In the genomic region with DNA sequence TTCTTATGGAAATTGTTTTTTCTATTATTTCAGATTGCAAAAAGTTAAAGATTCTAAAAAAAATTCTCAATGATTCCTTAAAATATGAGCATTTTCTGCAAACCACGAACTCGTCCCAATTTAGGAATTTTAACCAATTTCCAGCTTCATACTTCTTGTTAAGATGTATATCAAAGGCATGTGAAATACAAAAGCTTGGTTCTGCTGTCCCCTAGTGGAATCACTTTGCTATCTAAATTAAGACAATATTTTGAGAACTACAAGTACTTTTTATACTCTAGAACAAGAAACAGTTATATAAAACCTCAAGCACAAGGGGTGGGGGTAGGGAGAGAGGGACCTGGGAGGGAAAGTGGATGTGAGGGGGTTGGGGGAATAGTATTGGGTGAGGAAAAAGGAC, we compare ENCODE assay signal across 9 mouse cellular contexts. TPM values are rescaled to one million over a fixed set of nuclear protein-coding genes. Genes with fewer than 3 reads are reported as not detected.
DNase-seq lines count a peak whose midpoint lies in the region; ATAC-seq and TF ChIP-seq lines count a peak whose summit lies in the region.
"Had no signal": no experiment of that assay in that cellular context is flagged by ENCODE, and none has a peak within 500 bp of the region (broad histone marks: within the 10 kb centered on the region; RNA-seq: fewer than 3 reads in every experiment).

No protein-coding gene starts in this region.

- H3K9ac ChIP-seq in heart, postnatal 0 days (replicated peaks; ENCODE audit: low read depth, low read length), result no peak overlapping the region
- no peak overlapping the region for H3K9ac ChIP-seq in limb, embryonic 14.5 days (ENCODE audit: low read depth, low read length, severe bottlenecking)
- H3K9ac ChIP-seq: neural tube, embryonic 12.5 days had no signal

- H3K9me3 ChIP-seq in heart, postnatal 0 days (replicated peaks; ENCODE audit: control insufficient read depth, low read length), result no peaks in the 10 kb centered on the region
- no peaks in the 10 kb centered on the region for H3K9me3 ChIP-seq in heart, embryonic 10.5 days
- no peaks in the 10 kb centered on the region for H3K9me3 ChIP-seq in limb, embryonic 14.5 days (ENCODE audit: control insufficient read depth, low read length)
- no peaks in the 10 kb centered on the region for H3K9me3 ChIP-seq in limb, embryonic 10.5 days (replicated peaks)
- H3K9me3 ChIP-seq: neural tube, embryonic 12.5 days had no signal

- no peak overlapping the region for H3K27ac ChIP-seq in heart, postnatal 0 days (ENCODE audit: low read depth)
- H3K27ac ChIP-seq in heart, embryonic 10.5 days, result no peak overlapping the region
- no peak overlapping the region for H3K27ac ChIP-seq in limb, embryonic 14.5 days (replicated peaks; ENCODE audit: low read depth, low read length)
- H3K27ac ChIP-seq in limb, embryonic 10.5 days, result no peak overlapping the region
- H3K27ac ChIP-seq: neural tube, embryonic 12.5 days had no signal

- no peak for TF ChIP-seq POLR2A in limb, embryonic 14.5 days (IDR thresholded peaks at IDR 0.05; ENCODE audit: borderline replicate concordance, extremely low read depth, insufficient read depth, insufficient read length)

- H3K4me2 ChIP-seq in heart, postnatal 0 days (ENCODE audit: low read depth, low read length), result no peak overlapping the region
- H3K4me2 ChIP-seq in limb, embryonic 14.5 days (replicated peaks; ENCODE audit: low read depth, low read length, severe bottlenecking), result no peak overlapping the region
- H3K4me2 ChIP-seq: neural tube, embryonic 12.5 days had no signal

- TF ChIP-seq CTCF in heart, postnatal 0 days (IDR thresholded peaks at IDR 0.05; ENCODE audit: low read depth), result peak; percentile 36

- H3K4me3 ChIP-seq in heart, postnatal 0 days (ENCODE audit: low read depth, low read length), result no peak overlapping the region
- no peak overlapping the region for H3K4me3 ChIP-seq in heart, embryonic 10.5 days
- no peak overlapping the region for H3K4me3 ChIP-seq in limb, embryonic 14.5 days (replicated peaks; ENCODE audit: low read length)
- no peak overlapping the region for H3K4me3 ChIP-seq in limb, embryonic 10.5 days
- H3K4me3 ChIP-seq: neural tube, embryonic 12.5 days had no signal

- H3K4me1 ChIP-seq in heart, postnatal 0 days (ENCODE audit: control insufficient read depth, insufficient read depth), result no peaks in the 10 kb centered on the region
- no peaks in the 10 kb centered on the region for H3K4me1 ChIP-seq in heart, embryonic 10.5 days
- H3K4me1 ChIP-seq in limb, embryonic 14.5 days (ENCODE audit: control insufficient read depth, insufficient read depth, low read length), result no peaks in the 10 kb centered on the region
- H3K4me1 ChIP-seq in limb, embryonic 10.5 days, result no peaks in the 10 kb centered on the region
- H3K4me1 ChIP-seq: neural tube, embryonic 12.5 days had no signal

- peaks cover 4% of the 10 kb centered on the region for H3K36me3 ChIP-seq in heart, postnatal 0 days (replicated peaks; ENCODE audit: control insufficient read depth, insufficient read depth, low read length)
- 0 out of 2 replicates have a peak, but pooled peaks cover 2% of the 10 kb centered on the region for H3K36me3 ChIP-seq in heart, embryonic 10.5 days
- H3K36me3 ChIP-seq in limb, embryonic 14.5 days (ENCODE audit: control insufficient read depth, insufficient read depth, low read length), result peaks cover 8% of the 10 kb centered on the region; the same call in 1 of the 2 replicates
- H3K36me3 ChIP-seq in limb, embryonic 10.5 days, result peaks cover 13% of the 10 kb centered on the region

- WGBS in heart, postnatal 0 days, result 80% methylated on average over 2 of the region's 2 CpGs
- WGBS in heart, embryonic 10.5 days, result 82% methylated on average over 2 of the region's 2 CpGs
- WGBS in limb, embryonic 14.5 days, result 78% methylated on average over 2 of the region's 2 CpGs
- 90% methylated on average over 2 of the region's 2 CpGs for WGBS in limb, embryonic 10.5 days

- no peak for ATAC-seq in heart, postnatal 0 days (ENCODE audit: insufficient read depth, low read depth)
- no peak for ATAC-seq in limb, embryonic 14.5 days (ENCODE audit: low FRiP score, low read depth)

- TF ChIP-seq EP300 in heart, postnatal 0 days (IDR thresholded peaks at IDR 0.05; ENCODE audit: low read depth), result no peak

- DNase-seq in heart, postnatal 0 days (ENCODE audit: low spot score), result no peak
- no peak for DNase-seq in heart, embryonic 10.5 days (ENCODE audit: low spot score)
- DNase-seq in limb, embryonic 14.5 days (ENCODE audit: low spot score), result peak; percentile 22
- DNase-seq in limb, embryonic 10.5 days (ENCODE audit: low spot score), result no peak
- peak; percentile 11 for DNase-seq in Muller cell, postnatal 12 days (ENCODE audit: inconsistent ontology term)
- peak; percentile 17 for DNase-seq in fibroblast of lung, adult 2 months (ENCODE audit: low read depth)
- DNase-seq in B cell, adult 2 months, result no peak
- no peak for DNase-seq in urinary bladder, postnatal 25 days (ENCODE audit: low spot score)

- H3K27me3 ChIP-seq in heart, postnatal 0 days (ENCODE audit: control insufficient read depth, insufficient read depth, low read length), result no peaks in the 10 kb centered on the region
- no peaks in the 10 kb centered on the region for H3K27me3 ChIP-seq in heart, embryonic 10.5 days (ENCODE audit: insufficient read depth, poor library complexity, severe bottlenecking)
- no peaks in the 10 kb centered on the region for H3K27me3 ChIP-seq in limb, embryonic 14.5 days (ENCODE audit: control insufficient read depth, insufficient read depth, low read length)
- no peaks in the 10 kb centered on the region for H3K27me3 ChIP-seq in limb, embryonic 10.5 days (ENCODE audit: low read depth, poor library complexity, severe bottlenecking)
- H3K27me3 ChIP-seq: neural tube, embryonic 12.5 days had no signal

RNA-seq across cellular contexts. Expression of a gene that starts 29.7 kb away (rescaled TPM):
- 2.4 and 4.8 TPM in 2 replicates for total RNA-seq in heart, postnatal 0 days (2014; rRNA removed; ENCODE audit: low replicate concordance)
- 10.8 and 11.9 TPM in 2 replicates for polyA plus RNA-seq in heart, postnatal 0 days (2015; fragmentation: Nextera tagmentation; extraction: Ambion mirVana)
- 23.2 and 25.5 TPM in 2 replicates for polyA plus RNA-seq in heart, embryonic 10.5 days (2016; fragmentation: Nextera tagmentation; extraction: Ambion mirVana)
- 8.5 and 14.3 TPM in 2 replicates for polyA plus RNA-seq in limb, embryonic 14.5 days (2012; rRNA removed)
- polyA plus RNA-seq in limb, embryonic 14.5 days (2014; fragmentation: Nextera tagmentation; extraction: Ambion mirVana), result 26.9 and 27.4 TPM in 2 replicates
- polyA plus RNA-seq in limb, embryonic 10.5 days (2016; fragmentation: Nextera tagmentation; extraction: Ambion mirVana), result 29.2 and 32.2 TPM in 2 replicates

Comparison
In these comparisons a context has a peak if more than half of its experiments do, and no peak if none do; other contexts are left out.
1. DNase-seq: peak in limb, embryonic 14.5 days (single experiment), Muller cell, postnatal 12 days (single experiment) and fibroblast of lung, adult 2 months (single experiment); none in heart, postnatal 0 days (single experiment), heart, embryonic 10.5 days (single experiment), limb, embryonic 10.5 days (single experiment), B cell, adult 2 months (0 of 2) and urinary bladder, postnatal 25 days (single experiment).